ENCODE assay signal across 8 mouse cellular contexts in genomic region chr10:86452326-86452995, GRCm38 (mm10). TPM values are rescaled to one million over a fixed set of nuclear protein-coding genes. Genes with fewer than 3 reads are reported as not detected.
DNase-seq lines count a peak whose midpoint lies in the region.

No protein-coding gene starts in this region.

- no peaks in the 10 kb centered on the region for H3K36me3 ChIP-seq in splenic B cell, adult 2 months (ENCODE audit: control insufficient read depth, insufficient read depth, low read length, poor library complexity, severe bottlenecking)

- WGBS in large intestine, adult 2 months = 36% methylated on average over 6 of the region's 6 CpGs

- peak; percentile 18 for DNase-seq in adrenal gland, adult 2 months
- no peak for DNase-seq in adrenal gland, postnatal 4 days (ENCODE audit: low spot score in 2 of 2)
- DNase-seq in ZHBTc4 (ENCODE audit: low read depth, low spot score) = peak; percentile 73
- DNase-seq in embryo, embryonic 11 days = peak; percentile 70
- peak; percentile 52 for DNase-seq in heart, postnatal 4 days
- DNase-seq in large intestine, adult 2 months (ENCODE audit: low read depth, low spot score) = peak; percentile 48
- peak; percentile 78 for DNase-seq in lung, postnatal 36 days
- DNase-seq in splenic B cell, adult 2 months (ENCODE audit: low read depth, low spot score) = peak; percentile 45

- H3K27me3 ChIP-seq in splenic B cell, adult 2 months (ENCODE audit: control insufficient read depth, insufficient read depth, low read length, poor library complexity, severe bottlenecking) = no peaks in the 10 kb centered on the region

RNA-seq across cellular contexts. Expression of gene Syn3, which starts 46.2 kb away (rescaled TPM):
- 1 to 10 TPM; 2.7 to 3.6 TPM for total RNA-seq in adrenal gland, adult 2 months (2021)
- polyA plus RNA-seq in adrenal gland, adult 2 months (2012; rRNA removed) = 1.1 and 1.3 TPM in 2 replicates
- 1 to 10 TPM; 5.0 to 6.8 TPM for total RNA-seq in adrenal gland, postnatal 4 days (2021)
- total RNA-seq in heart, postnatal 4 days (2021) = under 1 TPM; 0.38 to 0.60 TPM
- 0.70 and 0.89 TPM in 2 replicates for polyA plus RNA-seq in large intestine, adult 2 months (2012; rRNA removed)

Comparison
In these comparisons a context has a peak if more than half of its experiments do, and no peak if none do; other contexts are left out.
1. DNase-seq: peak in adrenal gland, adult 2 months (single experiment), ZHBTc4 (single experiment), embryo, embryonic 11 days (single experiment), heart, postnatal 4 days (single experiment), large intestine, adult 2 months (single experiment), lung, postnatal 36 days (single experiment) and splenic B cell, adult 2 months (single experiment); none in adrenal gland, postnatal 4 days (0 of 2).